Mouse (Mus musculus): ENCODE results near the gene Flt3. TPM values are rescaled to one million over a fixed set of nuclear protein-coding genes. Genes with fewer than 3 reads are reported as not detected.

The Flt3 gene
- polyA plus RNA-seq, 1 experiment = 3.8 TPM

DNA sequence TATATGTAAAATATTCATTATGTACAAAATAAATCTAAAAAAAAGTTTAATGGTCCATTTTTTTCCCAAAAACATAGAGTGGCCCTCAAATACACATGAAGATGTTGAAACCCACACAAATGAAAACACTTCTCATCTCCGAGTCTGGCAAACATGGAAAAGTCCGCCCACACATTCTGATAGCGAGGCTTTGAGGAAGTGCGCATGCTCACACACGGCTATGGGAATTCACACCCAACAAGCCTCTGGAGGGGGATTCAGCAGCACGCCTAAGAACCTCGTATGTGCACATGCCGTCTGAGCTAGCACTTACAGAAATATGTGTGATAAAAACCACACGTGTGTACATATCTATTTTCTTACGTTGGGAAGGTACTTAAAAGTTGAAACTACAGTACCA lies 18.9 kb downstream of the Flt3 start:
- WGBS = 81% methylated on average over 10 of the region's 10 CpGs
- TF ChIP-seq POLR2A (IDR thresholded peaks at IDR 0.05; ENCODE audit: borderline replicate concordance, control insufficient read depth, low read depth, low read length) (no peak), CTCF (IDR thresholded peaks at IDR 0.05; ENCODE audit: control insufficient read depth, insufficient read depth, low read length) (no peak)
- no peak overlapping the region for H3K4me3 ChIP-seq (replicated peaks; ENCODE audit: control insufficient read depth, low read depth, low read length)
- no peak overlapping the region for H3K27ac ChIP-seq (ENCODE audit: control insufficient read depth, insufficient read depth, low read depth, low read length, poor library complexity)
- H3K4me1 ChIP-seq (ENCODE audit: control insufficient read depth, insufficient read depth, low read length) = no peaks in the 10 kb centered on the region

DNA sequence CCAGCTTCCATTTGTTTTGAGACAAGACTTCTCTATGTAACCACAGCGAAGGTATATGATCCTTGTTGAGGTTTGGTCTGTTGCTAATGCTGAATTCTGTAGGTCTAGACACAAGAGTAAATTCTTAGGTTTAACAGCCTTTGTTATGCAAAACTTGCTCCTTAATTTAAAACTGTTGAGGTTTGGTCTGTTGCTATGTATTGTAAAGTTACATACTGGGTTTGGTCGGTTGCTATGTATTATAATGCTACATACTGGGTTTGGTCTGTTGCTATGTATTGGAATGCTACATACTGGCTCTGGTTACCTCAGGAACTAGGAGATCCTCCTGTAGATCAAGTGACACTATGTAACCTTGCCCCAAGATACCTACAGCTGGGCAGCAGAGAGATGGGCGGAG lies 20.8 kb downstream of the Flt3 start:
- 83% methylated on average over 3 of the region's 3 CpGs for WGBS
- H3K27ac ChIP-seq (ENCODE audit: control insufficient read depth, insufficient read depth, low read depth, low read length, poor library complexity) = no peak overlapping the region
- H3K4me3 ChIP-seq (replicated peaks; ENCODE audit: control insufficient read depth, low read depth, low read length) = no peak overlapping the region
- no peak for TF ChIP-seq CTCF (IDR thresholded peaks at IDR 0.05; ENCODE audit: control insufficient read depth, insufficient read depth, low read length)
- no peak for TF ChIP-seq POLR2A (IDR thresholded peaks at IDR 0.05; ENCODE audit: borderline replicate concordance, control insufficient read depth, low read depth, low read length)
- H3K4me1 ChIP-seq (ENCODE audit: control insufficient read depth, insufficient read depth, low read length) = no peaks in the 10 kb centered on the region

GRCm38 (mm10) chr5:147370276-147370675 lies 30.0 kb downstream of the Flt3 start:
- Histone ChIP-seq H3K4me3 (replicated peaks; ENCODE audit: control insufficient read depth, low read depth, low read length) (no peak overlapping the region), H3K4me1 (ENCODE audit: control insufficient read depth, insufficient read depth, low read length) (no peaks in the 10 kb centered on the region), H3K27ac (ENCODE audit: control insufficient read depth, insufficient read depth, low read depth, low read length, poor library complexity) (no peak overlapping the region)
- WGBS = 86% methylated on average over 8 of the region's 8 CpGs
- TF ChIP-seq POLR2A (IDR thresholded peaks at IDR 0.05; ENCODE audit: borderline replicate concordance, control insufficient read depth, low read depth, low read length) (no peak), CTCF (IDR thresholded peaks at IDR 0.05; ENCODE audit: control insufficient read depth, insufficient read depth, low read length) (no peak)

DNA sequence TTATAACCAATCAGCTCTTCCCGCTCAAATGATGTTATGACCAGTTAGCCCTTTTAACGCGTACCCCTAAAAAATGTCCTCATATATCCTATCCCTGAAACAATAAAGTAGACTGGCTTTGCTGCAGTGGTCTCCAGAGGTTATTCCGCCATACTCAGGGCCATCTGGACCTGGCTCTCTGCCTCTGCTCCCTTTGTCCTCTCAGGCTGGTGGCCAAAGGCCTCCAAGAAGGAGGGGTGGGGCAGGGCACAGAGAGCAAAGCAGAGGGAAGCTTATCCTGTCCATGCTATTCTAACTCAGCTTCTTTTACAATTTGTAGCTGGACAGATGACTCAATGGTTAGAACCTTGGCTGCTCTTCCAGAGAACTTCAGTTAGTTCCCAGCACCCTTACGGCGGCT lies 32.1 kb downstream of the Flt3 start:
- TF ChIP-seq POLR2A (IDR thresholded peaks at IDR 0.05; ENCODE audit: borderline replicate concordance, control insufficient read depth, low read depth, low read length) (no peak), CTCF (IDR thresholded peaks at IDR 0.05; ENCODE audit: control insufficient read depth, insufficient read depth, low read length) (no peak)
- no peak overlapping the region for H3K27ac ChIP-seq (ENCODE audit: control insufficient read depth, insufficient read depth, low read depth, low read length, poor library complexity)
- H3K4me1 ChIP-seq (ENCODE audit: control insufficient read depth, insufficient read depth, low read length) = peaks cover 4% of the 10 kb centered on the region
- no peak overlapping the region for H3K4me3 ChIP-seq (replicated peaks; ENCODE audit: control insufficient read depth, low read depth, low read length)
- 88% methylated on average over 6 of the region's 6 CpGs for WGBS

DNA sequence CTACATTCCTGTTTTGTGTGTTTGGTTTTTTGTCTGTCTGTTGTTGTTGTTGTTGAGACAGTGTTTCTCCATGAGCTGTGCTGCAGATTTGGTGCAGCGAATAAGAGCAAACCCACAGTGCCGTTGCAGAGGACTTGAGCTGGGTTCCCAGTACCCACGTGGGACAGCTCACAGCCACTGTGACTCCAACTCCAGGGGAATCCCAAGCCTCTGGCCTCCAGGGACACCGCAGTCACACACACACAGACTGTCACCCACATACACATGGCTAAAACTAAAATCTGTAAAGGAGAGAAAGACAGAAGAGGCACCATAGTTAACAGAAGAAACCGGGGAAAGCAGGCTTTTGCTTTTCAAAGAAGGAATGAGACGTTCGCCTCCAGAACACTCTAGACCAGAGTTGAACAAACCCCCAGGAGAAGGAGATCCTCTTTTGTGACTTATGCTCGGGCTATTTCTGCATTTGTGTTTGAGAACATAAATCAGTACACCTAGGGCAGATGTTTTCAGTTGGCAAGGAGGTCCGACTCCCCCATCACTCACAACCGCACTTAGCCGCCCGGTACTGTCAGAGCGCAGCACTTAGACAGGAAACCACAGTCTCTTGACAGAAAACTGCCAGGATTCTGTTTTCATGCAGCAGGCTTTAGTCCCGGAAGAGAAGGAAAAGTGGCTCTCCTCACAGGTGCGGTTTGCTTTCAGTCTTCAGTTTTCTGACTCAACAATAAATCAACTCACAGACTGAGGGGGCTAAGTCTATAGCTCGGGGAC lies 34.1 kb downstream of the Flt3 start:
- peaks cover 5% of the 10 kb centered on the region for H3K4me1 ChIP-seq (ENCODE audit: control insufficient read depth, insufficient read depth, low read length)
- no peak overlapping the region; the same call in 1 of the 2 replicates for H3K27ac ChIP-seq (ENCODE audit: control insufficient read depth, insufficient read depth, low read depth, low read length, poor library complexity)

DNA sequence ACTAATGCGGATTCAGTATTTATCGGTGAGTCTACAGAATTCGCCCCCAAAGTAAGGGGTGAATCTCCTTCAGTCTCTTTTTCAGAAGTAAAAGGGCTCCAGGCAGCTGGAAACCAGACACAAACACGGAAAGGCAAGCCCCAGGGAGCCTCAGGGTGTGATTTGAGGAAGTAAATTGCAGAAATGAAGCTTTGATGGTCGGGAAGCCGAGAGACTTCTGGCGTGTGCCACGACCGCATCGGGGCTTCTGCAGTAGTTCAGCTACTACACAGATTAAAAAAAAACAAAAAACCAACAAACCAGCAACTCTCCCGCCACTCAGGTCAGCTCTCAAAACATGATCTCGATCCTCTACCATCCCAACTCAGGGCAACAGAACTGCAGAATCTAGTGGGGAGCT lies 37.2 kb downstream of the Flt3 start:
- peaks cover 5% of the 10 kb centered on the region for H3K4me1 ChIP-seq (ENCODE audit: control insufficient read depth, insufficient read depth, low read length)
- no peak overlapping the region for H3K4me3 ChIP-seq (replicated peaks; ENCODE audit: control insufficient read depth, low read depth, low read length)
- H3K27ac ChIP-seq (ENCODE audit: control insufficient read depth, insufficient read depth, low read depth, low read length, poor library complexity) = peak overlapping the region; percentile 75
- WGBS = 7% methylated on average over 12 of the region's 12 CpGs
- TF ChIP-seq POLR2A (IDR thresholded peaks at IDR 0.05; ENCODE audit: borderline replicate concordance, control insufficient read depth, low read depth, low read length) = no peak
- no peak for TF ChIP-seq CTCF (IDR thresholded peaks at IDR 0.05; ENCODE audit: control insufficient read depth, insufficient read depth, low read length)

More for the DNA sequence above, 34.1 kb downstream of the Flt3 start:
- no peak for TF ChIP-seq POLR2A (IDR thresholded peaks at IDR 0.05; ENCODE audit: borderline replicate concordance, control insufficient read depth, low read depth, low read length)
- WGBS = 3% methylated on average over 16 of the region's 16 CpGs
- no peak overlapping the region for H3K4me3 ChIP-seq (replicated peaks; ENCODE audit: control insufficient read depth, low read depth, low read length)

- no peak for TF ChIP-seq CTCF (IDR thresholded peaks at IDR 0.05; ENCODE audit: control insufficient read depth, insufficient read depth, low read length)
- TF ChIP-seq POLR2A (IDR thresholded peaks at IDR 0.05; ENCODE audit: borderline replicate concordance, control insufficient read depth, low read depth, low read length) = no peak
- no peak overlapping the region for H3K27ac ChIP-seq (ENCODE audit: control insufficient read depth, insufficient read depth, low read depth, low read length, poor library complexity)
- 84% methylated on average over 11 of the region's 11 CpGs for WGBS
Observed at GRCm38 (mm10) chr5:147358481-147358880, 41.8 kb downstream of the Flt3 start.

DNA sequence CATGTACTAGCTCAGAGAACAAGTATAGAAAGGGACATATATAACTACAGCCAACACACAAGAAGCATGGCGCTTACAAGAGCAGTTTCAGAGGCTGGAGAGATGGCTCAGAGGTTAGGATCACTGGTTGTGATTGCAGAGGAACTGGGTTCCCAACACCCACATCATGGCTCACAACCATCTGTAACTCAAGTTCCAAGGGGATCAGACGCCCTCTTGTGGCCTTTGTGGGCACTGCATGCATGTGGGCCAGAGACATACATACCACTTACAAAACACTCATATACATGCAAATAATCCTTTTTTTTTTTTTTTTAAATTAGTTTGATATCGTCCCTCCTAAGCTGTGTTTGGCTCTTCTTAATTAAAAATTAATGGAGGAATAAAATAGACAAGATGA lies 42.8 kb downstream of the Flt3 start:
- H3K27ac ChIP-seq (ENCODE audit: control insufficient read depth, insufficient read depth, low read depth, low read length, poor library complexity) = no peak overlapping the region
- H3K4me1 ChIP-seq (ENCODE audit: control insufficient read depth, insufficient read depth, low read length) = no peaks in the 10 kb centered on the region
- 53% methylated on average over 3 of the region's 3 CpGs for WGBS
- no peak overlapping the region for H3K4me3 ChIP-seq (replicated peaks; ENCODE audit: control insufficient read depth, low read depth, low read length)
- TF ChIP-seq CTCF (IDR thresholded peaks at IDR 0.05; ENCODE audit: control insufficient read depth, insufficient read depth, low read length) (peak; percentile 83), POLR2A (IDR thresholded peaks at IDR 0.05; ENCODE audit: borderline replicate concordance, control insufficient read depth, low read depth, low read length) (no peak)

More at GRCm38 (mm10) chr5:147358481-147358880, 41.8 kb downstream of the Flt3 start:
- H3K4me3 ChIP-seq (replicated peaks; ENCODE audit: control insufficient read depth, low read depth, low read length) = no peak overlapping the region
- peaks cover 2% of the 10 kb centered on the region; the same call in 1 of the 2 replicates for H3K4me1 ChIP-seq (ENCODE audit: control insufficient read depth, insufficient read depth, low read length)

All from bone marrow, adult 2 months (tissue).